Mouse (Mus musculus) hematopoietic stem cell, adult 5-6 weeks (primary cell): ENCODE data around the gene Hck. TPM values are rescaled to one million over a fixed set of nuclear protein-coding genes. Genes with fewer than 3 reads are reported as not detected.

Experiments
- ATAC-seq, 2 experiments: fragments of 125-278 bp in 1 of 2; replicated peaks in 1 of 2; 2 replicates each; pipeline ENCODE4 v1.8.0; 2016 to 2017; ENCODE audit warnings: inconsistent platforms in 2 of 2, mild to moderate bottlenecking in 2 of 2, moderate number of reproducible peaks in 2 of 2, low read depth in 1 of 2, moderate TSS enrichment in 1 of 2; ENCODE audit not compliant: low FRiP score in 2 of 2, poor library complexity in 2 of 2, severe bottlenecking in 2 of 2, insufficient read depth in 1 of 2, low TSS enrichment in 1 of 2
- total RNA-seq: library from RNA; stranded (forward); fragments of 172-1452, 232-1000 nt; gene quantifications from 2 replicates; pipeline ENCODE4 v1.2.3, GENCODE M21; 2017

The Hck gene
- total RNA-seq, 1 experiment from 2014 or later = 9.0 TPM

DNA sequence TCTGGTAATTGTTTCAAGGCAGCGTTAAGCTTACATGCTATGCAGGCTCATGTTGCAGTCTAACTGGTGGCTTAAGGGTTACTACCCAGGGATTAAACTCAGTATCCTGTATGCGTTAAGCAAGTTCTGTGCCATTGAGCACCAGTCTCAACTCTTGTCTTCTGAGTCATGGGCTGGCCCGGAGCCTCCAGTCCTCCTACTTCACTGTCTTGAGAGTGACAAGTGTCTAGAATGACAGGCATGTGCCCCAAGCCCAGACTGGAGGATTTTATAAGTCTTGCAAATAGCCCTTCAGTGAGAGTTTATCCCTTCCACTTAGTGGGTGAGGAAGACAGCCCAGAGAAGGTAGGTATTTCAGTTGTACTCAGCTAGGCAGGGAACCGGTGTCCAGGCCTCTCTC, 27.9 kb downstream of the Hck start:
- no peak for ATAC-seq

DNA sequence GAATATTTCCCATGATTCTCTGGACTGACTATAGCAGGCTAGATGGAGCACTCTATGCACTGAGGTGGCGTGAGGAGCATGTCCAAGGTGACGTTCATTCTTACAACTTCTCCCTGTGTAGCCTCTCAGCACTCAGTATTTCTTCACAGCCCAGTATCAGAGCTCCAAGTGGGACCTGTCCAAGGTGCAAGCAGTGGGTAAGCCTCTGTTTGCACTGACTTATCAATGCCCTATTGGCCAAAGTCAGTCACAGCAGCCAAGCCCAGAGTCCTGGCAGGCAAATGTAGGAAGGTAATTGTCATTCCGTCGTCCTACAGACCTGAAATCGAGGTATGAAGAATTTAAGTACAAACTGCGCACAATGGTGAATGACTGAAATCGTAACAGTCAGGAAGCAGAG, 30.9 kb downstream of the Hck start:
- no peak for ATAC-seq

DNA sequence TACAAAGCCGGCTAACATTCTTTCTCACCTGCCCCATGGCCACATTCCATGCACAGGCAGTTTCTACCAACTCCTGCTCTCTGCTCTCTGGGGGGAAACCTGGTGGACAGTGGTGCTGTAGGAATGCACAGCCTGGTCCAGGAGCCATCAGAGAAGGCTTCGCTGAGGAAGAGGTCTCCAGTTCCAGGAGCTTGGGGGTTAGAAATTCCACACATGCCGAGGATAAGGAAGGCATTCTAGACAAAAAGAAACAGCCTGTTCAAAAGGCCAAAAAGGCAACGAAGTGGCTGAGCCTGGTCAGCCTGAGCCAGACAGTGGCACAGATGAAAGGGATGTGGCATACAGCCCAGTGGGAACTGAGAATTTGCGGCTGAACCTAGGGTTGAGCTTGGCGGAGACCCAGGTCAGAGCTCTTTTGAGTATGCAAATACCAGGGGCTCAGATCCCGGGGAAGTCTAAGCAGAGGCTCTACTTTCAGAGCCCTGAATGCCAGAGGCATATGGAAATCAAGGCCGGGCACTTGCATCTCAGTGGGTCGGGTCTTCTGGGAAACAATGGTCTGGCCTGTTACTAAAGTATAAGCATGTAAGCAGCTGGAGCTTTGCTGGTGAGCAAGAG, 31.8 kb downstream of the Hck start:
- ATAC-seq = peak in 1 of 2 experiments; percentile 54; a peak in 2 of 4 replicates

DNA sequence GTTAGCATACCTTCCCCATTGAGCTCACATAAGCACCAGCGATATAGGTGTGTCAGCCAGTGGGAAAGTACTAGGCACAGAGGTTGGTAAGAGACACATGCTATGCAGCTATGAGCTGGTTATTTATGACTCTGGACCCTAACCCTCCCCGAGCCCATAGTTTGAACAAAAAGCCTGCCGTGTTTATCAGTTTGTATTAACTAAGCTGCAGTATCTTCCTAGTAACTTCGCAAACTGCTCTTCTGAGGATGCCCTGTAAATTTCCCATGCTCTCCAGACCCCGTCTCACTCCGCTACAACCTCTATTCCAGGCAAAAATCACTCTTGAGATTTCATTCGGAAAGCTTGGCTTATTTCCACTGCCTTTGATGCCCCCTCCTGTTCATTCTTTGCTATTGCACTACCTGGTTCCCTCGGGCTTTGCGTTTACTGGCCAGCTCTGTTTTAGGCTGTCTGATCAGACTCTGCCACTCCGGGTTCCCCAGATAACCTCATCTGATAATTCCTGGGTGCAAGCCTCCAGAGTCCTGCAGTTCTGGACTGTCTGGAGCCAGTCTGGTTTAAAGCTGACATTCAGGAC, 34.4 kb downstream of the Hck start:
- ATAC-seq = peak; percentile 23 to 47; a peak in 2 of 4 replicates

DNA sequence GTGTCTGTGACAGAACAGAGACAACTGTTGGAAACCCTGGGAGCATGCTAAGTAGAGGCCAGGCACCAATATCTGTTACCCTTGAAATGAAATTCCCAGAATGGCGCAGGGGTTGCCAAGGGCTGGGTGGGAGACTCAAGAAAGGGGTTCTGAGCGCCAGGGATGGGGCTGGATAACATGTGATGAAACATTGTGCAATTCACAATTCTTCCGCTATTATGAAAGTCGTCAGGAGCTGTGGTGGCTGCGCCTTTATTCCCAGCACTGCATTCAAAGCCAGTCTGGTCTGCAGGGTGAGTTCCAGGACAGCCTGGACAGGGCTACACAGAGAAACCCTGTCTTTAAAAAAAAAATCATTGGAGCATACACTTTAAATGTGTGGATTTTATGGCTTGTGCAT, 37.1 kb downstream of the Hck start:
- no peak for ATAC-seq

DNA sequence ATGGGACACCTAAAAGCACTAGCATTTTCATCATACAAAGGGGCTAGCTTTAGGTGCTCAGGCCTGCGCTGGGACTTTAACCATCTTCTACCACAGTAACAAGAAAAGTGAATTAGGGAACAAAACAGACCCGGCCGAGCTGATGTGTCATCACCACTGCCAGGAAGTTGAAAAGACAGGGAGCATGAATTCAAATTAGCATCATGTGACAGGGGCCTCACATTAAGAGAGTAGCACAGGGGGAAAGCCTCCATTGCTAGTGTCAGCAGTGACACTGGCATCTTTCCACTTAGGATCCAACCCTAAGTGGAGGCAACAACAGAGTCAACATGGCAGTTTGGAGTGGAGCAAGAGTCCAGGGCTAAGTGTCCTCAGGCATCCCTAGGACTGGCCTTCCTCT, 39.0 kb downstream of the Hck start:
- no peak for ATAC-seq

DNA sequence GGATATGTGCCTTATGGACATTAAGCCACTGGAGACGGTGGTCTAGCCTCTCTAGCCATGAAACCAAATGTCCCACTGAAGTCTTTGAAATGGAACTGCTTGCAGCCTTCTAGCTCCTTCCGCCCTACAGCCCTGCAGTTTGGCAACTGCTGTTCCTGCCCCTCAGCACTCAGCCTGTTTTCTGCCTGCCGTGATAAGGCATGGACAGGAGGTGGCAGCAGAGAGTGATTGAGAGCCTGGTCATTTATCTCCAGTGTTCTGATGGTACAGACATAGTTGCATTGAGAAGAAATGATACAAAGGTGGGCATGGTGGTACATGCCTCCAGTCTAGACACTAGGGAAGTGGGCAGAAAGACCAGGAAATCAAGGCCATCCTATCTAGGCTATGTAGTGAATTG, 39.4 kb downstream of the Hck start:
- peak; percentile 78 to 88 for ATAC-seq

DNA sequence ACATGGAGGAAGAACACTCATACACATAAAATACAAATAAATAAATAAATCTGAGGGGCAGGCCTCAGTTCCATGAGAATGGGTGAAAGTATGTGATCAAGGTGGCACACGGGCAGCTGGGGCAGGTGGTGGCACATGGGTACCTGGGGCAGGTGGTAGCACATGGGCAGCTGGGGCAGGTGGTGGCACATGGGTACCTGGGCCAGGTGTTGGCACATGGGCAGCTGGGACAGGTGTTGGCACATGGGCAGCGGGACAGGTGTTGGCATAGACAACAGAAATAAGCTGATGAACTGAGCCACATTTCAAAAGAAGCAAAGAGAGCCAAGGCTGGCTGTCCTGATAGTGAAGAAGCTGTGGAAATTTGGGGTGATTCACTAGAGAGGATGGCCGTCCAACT, 41.5 kb downstream of the Hck start:
- no peak for ATAC-seq

DNA sequence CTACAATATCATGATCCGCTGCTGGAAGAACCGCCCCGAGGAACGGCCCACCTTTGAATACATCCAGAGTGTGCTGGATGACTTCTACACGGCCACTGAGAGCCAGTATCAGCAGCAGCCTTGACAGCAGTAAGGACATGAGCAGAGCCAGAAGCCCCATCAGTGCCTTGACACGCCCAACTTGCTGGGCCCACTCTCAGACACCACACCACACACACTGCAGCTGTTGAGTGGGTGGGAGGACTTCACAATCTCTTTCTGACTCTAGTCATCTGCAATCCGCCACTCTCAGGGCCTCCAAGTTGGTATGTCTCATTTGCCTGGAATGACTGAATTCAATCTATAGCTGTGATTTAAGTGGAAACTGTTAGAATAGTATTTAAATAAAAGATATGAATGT, 42.8 kb downstream of the Hck start:
- ATAC-seq = no peak

DNA sequence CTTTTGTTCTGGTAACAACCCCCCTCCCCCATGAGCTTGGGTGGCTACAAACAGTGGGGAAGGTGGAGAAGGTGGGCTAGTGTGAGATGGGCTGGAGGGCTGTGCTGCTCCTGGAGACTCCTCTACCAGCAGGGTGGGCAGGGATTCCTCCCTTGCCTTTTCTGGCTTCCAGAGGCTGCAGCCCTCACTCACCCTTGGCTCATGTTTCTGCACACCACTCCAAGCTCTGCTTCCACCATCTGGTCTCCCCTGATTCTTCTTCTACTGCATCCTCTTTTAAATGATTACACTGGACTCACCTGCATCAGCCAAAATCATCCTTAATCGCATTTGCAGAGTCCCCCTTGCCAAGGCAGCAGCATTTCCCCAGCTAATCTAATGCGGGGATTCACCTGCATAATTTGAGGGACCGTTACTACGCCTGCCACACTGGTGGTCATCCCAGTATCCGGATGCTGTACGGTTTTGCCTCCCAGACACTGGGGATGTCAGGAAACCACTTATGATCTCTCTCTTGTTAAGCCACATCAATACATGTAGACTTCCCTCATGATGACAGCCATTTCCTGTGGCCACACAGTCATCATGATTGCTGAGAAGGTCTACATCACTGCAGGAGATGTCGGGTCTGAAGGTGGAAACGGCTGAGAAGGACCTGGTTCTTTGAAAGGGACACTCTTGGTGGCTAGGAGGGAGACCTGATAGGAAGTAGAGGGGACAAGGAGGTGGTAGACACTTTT, 43.8 kb downstream of the Hck start:
- ATAC-seq = peak; percentile 22 to 30; a peak in 3 of 4 replicates

DNA sequence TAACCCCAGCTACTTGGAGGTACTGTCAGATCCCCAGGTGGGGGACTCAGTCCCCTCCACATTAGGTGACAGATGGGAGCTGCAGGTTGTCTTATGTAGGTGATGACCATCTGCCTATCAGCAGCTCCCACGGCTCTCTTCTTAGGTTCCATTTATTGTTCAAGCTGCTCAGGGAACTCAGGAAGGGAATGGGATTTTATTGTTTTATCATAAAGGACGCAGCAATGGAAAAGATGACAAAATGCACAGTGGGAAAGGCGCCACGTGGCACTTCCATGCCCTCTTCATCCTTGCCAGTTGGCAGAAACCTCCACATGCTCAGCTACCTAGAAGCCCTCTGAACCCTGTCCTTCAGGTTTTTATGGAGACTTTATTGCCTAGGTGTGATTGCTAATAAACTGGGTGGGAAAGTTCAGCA, 44.8 kb downstream of the Hck start:
- ATAC-seq = no peak

DNA sequence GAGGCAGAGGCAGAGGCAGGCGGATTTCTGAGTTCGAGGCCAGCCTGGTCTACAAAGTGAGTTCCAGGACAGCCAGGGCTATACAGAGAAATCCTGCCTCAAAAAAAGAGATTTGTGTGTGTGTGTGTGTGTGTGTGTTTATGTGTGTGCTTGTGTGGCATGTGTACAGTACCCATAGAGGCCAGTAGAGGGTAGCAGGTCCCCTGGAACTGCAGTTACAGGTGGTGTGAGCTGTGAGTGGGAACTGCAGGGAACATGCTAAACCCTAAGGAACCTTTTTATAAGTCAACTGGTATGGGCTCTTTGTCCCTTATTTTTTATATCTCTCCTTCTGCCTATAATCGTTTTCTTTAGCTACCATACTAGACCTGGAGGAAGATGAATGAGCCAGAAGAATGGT, 49.0 kb downstream of the Hck start:
- ATAC-seq = no peak

DNA sequence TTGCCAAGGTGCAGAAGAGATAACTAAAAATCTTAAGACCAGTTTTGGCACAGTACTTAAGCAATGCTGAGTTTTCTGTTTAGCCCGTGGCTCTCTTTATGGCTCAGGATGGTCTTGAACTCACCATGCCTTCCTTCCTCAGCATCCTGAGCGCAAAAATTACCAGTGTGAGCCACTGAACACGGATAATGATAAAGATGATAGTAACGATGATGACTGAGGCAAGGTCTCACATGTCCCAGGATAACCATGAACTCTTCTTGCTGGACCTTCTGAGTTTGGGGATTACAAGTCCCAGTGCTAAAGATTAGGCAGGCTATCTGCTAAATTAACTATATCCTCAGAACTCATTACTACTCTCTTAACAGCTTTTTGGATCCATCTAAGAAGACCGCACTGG, 51.9 kb downstream of the Hck start:
- no peak for ATAC-seq

DNA sequence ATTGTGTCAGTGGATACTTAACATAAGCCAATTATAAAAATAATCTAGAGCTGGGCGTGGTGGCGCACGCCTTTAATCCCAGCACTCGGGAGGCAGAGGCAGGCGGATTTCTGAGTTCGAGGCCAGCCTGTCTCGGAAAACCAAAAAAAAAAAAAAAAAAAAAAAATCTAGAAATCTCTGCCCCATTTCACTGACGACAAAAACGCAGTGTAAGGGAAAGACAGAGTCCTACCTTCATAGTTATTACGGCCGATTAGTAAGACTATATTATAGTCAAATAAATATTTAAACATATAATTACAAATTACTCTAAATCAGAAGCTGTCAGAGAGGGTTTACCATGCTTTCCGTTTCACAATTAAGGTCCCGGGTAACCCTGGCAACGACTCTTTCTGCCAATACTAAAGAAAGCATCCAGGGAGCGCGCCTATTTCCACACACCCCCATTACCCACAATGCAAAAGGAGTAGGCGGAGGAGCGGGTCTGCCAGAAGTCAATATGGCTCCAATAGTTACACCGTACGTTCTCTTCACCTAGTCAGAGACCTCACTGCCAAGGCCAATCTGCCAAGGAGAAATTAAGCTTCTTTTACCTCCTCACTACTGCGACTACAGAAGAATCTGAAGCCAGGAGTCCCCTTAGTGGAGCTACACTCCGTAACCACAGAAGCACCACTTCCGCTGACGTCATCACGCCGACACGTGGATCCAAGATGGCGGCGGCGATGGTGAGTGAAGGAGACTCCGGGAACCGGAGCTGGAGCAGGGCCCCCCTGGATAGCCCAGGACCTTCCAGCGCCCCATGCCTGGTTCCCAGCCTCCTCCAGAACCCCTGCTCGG, 52.8 kb downstream of the Hck start, which contains the start of gene Tm9sf4:
TSS of gene Tm9sf4 (plus strand) at position 460 of the 840 bp plus-strand sequence.
- peak; percentile 93 to 95 for ATAC-seq

DNA sequence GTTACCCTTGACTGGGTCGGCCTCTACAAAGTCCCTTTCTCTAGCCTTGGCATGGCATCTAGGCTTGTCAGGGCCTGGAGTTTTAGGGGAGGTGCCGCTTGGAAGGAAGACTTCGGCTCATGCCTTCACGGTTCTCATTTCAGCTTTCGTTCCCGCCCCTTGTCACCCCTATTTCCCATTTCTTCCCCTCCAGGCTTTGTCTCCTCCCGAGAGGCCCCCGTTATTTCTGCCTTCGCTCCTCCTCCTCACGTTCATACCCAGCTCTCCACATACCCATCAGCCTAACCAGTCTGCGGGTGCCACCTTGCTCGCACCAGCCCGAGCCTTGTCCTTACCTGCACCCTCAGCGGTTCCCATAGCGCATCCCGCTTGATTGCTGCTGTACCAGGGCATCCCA, 53.4 kb downstream of the Hck start:
- peak; percentile 23 to 33; a peak in 3 of 4 replicates for ATAC-seq

DNA sequence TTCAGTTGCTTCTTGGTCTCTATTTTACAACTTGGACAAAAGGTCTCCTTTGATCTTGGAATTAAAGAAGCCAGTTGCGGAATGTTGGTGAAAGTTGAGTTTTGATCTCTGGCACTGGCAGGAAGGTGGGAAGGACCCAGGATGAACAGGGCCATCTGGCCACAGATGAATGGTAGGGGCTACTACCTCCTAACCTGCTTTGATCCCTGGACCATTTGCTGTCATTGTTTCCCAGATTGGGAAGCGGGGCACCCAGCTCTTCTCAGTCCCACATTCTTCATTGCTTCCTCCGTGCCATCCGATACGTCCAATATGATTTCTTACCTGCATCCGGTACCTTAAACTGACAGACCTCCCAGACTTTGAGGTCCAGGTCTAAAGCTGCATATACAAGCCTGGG, 58.9 kb downstream of the Hck start:
- ATAC-seq = no peak

DNA sequence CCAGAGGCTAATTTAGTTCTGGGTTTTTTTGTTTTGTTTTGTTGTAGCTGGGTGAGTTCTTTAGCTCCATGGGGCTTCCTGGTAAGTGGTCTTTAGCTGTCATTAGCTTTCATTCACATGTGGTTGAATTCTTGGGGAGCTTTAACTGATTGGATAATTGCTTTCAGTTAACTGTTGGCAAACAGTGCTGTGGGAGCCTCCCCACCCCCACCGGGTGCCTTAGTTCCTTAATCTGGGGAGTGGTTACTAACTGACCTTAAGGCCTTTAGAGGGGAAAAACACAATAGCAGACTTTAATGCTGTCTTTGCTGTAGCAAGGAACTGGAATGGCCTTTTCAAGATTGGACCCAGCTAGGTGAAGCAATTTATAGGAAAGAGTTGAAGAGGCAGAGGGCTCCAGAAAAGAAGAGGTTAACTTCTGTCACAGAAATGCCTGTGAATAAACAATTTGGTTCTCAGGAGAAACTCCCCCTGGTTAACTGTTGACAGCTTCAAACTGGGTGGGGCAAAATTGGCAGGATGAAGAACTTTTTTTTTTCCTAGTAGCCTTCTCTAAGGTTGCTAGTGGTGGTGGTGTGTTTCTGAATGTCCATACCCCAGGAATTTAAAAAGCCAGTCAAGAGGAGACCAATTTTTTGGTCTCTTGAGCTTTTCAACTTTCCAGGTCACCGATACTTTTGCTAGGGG, 60.0 kb downstream of the Hck start:
- peak; percentile 75 to 82 for ATAC-seq
